Mouse (Mus musculus) gastrocnemius, postnatal 25 days (tissue): ENCODE measurements around the gene Vmn1r48. TPM values are rescaled to one million over a fixed set of nuclear protein-coding genes. Genes with fewer than 3 reads are reported as not detected.
"Not testable (repeated sequence)": the region's sequence is repeated elsewhere in the genome, so short reads cannot be mapped to it uniquely, and the experiment has no call there.

Source experiments
- DNase-seq: peaks from one replicate; pipeline ENCODE4 v3.0.0; 2022
- long read RNA-seq, 2 experiments: library from polyadenylated mRNA; stranded (forward); transcript quantifications; one replicate each; pipeline ENCODE4 v2.0.0; 2021
- total RNA-seq, 2 experiments: library from RNA; stranded (reverse); gene quantifications; 1 replicate in 1 of 2; 2 replicates in 1 of 2; pipeline ENCODE4 v1.2.3; 2021

The Vmn1r48 gene
- total RNA-seq, result not detected
- long read RNA-seq, experiment 1, result 0 reads
- long read RNA-seq, experiment 2, result 0 reads

GRCm38 (mm10) chr6:90036741-90037140, at the start of gene Vmn1r48:
Gene Vmn1r48, minus strand, starts transcription at chr6:90036841.
- not testable (repeated sequence) for DNase-seq

GRCm38 (mm10) chr6:90078406-90078805, 41.8 kb upstream of the Vmn1r48 start, which contains the start of gene Vmn1r49:
Gene Vmn1r49, minus strand, starts transcription at chr6:90078506.
- no peak for DNase-seq

- not testable (repeated sequence) for DNase-seq
Observed at GRCm38 (mm10) chr6:90015847-90016246, 20.8 kb downstream of the Vmn1r48 start, which contains the start of gene Vmn1r47. Gene Vmn1r47, plus strand, starts transcription at chr6:90016147.

- no peak for DNase-seq
Observed at GRCm38 (mm10) chr6:89985989-89986388, 50.7 kb downstream of the Vmn1r48 start.

Other genes with a start within 250 kb of the Vmn1r48 start
- not detected for gene Vmn1r42, start 160.4 kb downstream of the Vmn1r48 start, total RNA-seq
- not detected for gene Vmn1r43, start 160.4 kb downstream of the Vmn1r48 start, total RNA-seq
- gene Vmn1r44, start 153.2 kb downstream of the Vmn1r48 start, total RNA-seq, result not detected
- not detected for gene Vmn1r45, start 96.2 kb downstream of the Vmn1r48 start, total RNA-seq
- not detected for gene Vmn1r46, start 67.5 kb downstream of the Vmn1r48 start, total RNA-seq
- not detected for gene Vmn1r47, start 20.7 kb downstream of the Vmn1r48 start, total RNA-seq
- gene Vmn1r49, start 41.7 kb upstream of the Vmn1r48 start, total RNA-seq, result not detected
- not detected for gene Vmn1r50, start 64.6 kb upstream of the Vmn1r48 start, total RNA-seq
- not detected for gene Vmn1r51, start 85.8 kb upstream of the Vmn1r48 start, total RNA-seq
- gene Vmn1r52, start 138.0 kb upstream of the Vmn1r48 start, total RNA-seq, result not detected
- not detected for gene V1ra8, start 166.0 kb upstream of the Vmn1r48 start, total RNA-seq
- not detected for gene Vmn1r53, start 187.6 kb upstream of the Vmn1r48 start, total RNA-seq
- not detected for gene Vmn1r54, start 209.5 kb upstream of the Vmn1r48 start, total RNA-seq